Mouse (Mus musculus) small intestine, adult 2 months (tissue): Measurements from ENCODE around the gene Prdx2.

Experiments
- CTCF ChIP-seq: fragments of 200-500 bp; IDR thresholded peaks from 2 replicates; pipeline ENCODE4 v1.5.1; 2012; ENCODE audit warnings: low read depth, mild to moderate bottlenecking, control low read depth, inconsistent platforms, low read length, moderate library complexity, mixed read lengths; ENCODE audit not compliant: insufficient replicate concordance, insufficient read length; ENCODE audit errors: extremely low read depth
- POLR2A ChIP-seq: fragments of 200-500 bp; IDR thresholded peaks from 2 replicates; pipeline ENCODE4 v1.6.1; 2012; ENCODE audit warnings: low read depth, mild to moderate bottlenecking, control low read depth, inconsistent platforms, low read length, moderate library complexity

DNA sequence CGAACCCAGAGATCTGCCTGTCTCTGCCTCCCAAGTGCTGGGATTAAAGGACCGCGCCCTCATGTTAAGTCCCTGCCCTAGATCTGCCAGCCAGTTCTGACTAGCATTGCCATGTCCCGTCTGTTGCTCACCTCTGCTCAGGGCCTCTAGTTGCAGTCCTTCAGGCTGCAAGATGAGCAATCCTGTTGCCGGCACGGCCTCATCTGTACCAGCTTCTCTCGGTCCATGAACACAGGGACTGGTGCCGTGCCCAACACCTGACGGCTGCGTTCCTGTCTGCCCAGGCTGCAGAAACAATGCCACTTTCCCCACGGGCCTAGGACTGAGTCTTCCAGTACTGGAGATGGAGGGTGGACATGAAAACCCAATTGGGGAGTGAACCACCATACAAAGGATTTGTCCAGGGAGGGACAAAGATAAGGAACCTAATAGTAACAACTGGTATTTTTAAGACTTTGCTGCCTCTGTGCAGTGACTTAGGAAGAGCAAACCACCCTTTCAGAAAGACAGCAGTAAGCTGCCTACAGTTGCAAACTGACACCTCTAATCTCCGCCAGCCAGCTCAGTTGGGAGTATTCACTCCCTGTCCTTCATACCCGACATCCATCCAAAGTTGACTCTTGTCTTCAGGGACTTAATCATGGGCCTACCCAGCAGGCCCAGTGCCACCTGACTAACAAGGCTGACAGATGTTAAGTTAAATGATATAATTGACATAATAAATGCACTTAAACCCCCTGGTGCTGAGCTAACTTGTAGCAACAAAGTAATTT lies 1.7 kb upstream of the Prdx2 start:
- TF ChIP-seq CTCF (no peak), POLR2A (no peak)
